Mouse (Mus musculus) liver, adult 2 months (tissue): ENCODE measurements around the gene Tmem184b.

ENCODE experiments used
- CTCF ChIP-seq: fragments of 200-500 bp; IDR thresholded peaks from 2 replicates; pipeline ENCODE4 v1.5.1; 2011; ENCODE audit warnings: low read depth, low read length, control low read depth
- POLR2A ChIP-seq: fragments of 200-500 bp; IDR thresholded peaks from 2 replicates; pipeline ENCODE4 v1.6.1; 2011; ENCODE audit warnings: low read length, control low read depth; ENCODE audit not compliant: insufficient read depth; ENCODE audit errors: extremely low read depth

DNA sequence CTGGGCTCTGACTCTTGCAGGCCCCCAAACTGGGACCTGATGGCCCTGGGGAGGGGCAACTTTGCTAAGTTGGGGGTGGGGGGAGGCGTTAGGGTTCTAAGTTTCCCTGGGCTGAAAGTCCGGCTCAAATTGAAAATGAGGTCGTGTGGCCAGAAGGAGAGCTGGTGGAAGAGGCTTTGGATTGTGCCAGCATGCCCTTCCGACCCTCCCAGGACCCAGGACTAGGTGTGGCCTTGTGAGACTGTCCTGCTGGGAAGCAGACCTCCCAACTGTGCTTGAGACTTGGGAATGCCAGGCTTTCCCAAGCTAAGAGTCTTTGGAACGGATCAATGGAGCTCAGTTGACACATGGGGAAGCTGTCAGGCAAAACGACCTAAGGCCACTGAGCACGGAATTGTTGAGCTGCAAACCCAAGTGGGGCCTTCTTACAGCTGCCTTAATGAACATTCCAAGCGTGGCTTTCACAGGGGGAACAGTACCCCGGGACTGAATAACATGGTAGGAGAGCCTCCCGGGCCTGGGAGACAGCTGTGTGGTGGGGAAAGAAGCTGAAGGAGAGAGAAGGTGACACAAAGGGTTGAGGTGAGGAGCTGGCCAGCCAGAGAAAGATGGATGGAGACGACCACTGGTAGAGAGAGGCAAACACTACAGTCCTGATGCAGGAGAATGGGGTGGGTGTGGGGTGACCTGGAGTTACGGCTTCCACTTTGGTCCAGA lies 45.2 kb downstream of the Tmem184b start:
- no peak for TF ChIP-seq POLR2A
- TF ChIP-seq CTCF: no peak
